Mouse (Mus musculus) ES-CJ7 (cell line): ENCODE data around the gene Samd4b.

Experiments used
- DNase-seq: peaks from one replicate; pipeline ENCODE4 v3.0.0; 2011; ENCODE audit warnings: low read depth, low spot score

Samd4b gene

DNA sequence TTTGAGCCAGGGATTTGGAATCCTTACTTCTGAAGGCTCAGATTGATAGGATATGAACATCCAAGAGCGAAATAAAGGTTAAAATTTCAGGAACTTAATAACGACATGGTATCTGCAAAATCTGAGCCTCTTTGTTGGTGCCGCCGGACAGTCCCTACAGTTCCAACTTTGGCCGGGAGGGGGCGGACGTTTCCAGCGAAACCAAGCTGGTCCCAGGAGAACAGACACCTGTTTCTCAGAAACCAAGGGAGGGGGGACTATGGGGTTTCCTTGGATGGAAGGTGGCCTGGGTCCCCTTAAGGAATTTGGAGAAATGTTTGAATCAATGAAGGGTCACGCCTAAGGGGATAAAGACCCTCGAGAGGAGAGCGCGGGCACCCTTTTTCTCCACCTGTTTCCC, 151.5 kb downstream of the Samd4b start:
- peak; percentile 72 for DNase-seq

GRCm38 (mm10) chr7:28444344-28444974, 153.5 kb downstream of the Samd4b start:
- DNase-seq: no peak

DNA sequence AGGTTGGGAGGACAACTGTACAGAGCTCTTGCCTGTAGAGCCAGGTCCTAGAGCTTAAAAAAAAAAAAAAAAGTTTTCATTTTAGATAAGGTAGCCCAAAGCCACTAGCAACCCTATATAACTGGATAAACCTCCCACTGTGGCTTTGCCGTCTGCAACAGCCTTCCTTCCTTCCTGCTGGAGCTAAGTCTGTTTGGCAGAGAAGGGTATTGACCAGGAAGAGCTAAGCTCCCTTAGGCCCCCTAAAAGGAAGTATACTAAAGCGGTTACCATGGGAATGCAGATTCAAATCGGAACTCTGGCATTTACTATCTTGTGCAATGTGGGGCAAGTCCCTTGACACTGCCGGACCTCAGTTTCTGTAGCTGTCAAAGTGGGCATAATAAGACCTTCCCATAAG, 155.3 kb downstream of the Samd4b start:
- no peak for DNase-seq

GRCm38 (mm10) chr7:28441776-28442485, 156.0 kb downstream of the Samd4b start:
- no peak for DNase-seq

DNA sequence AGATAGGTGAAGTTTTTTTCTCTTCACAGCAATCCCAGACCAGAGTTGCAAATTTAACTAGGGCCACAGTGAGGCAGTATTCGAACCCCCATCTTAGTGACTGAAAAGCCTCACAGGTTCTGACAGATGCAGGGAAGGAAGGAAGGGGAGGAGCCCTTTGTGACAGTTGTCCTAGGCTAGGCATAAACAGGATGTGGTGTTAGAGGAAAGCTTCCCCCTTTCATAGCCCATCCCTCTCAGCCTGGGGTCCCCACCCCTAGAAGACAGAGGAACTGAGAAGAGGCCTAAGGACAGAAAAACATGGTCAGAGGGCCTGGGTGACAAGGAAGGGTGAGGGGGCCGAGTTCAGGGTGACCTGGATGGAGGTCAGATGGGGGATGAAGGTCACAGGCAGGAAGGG, 157.2 kb downstream of the Samd4b start:
- DNase-seq: peak; percentile 89

DNA sequence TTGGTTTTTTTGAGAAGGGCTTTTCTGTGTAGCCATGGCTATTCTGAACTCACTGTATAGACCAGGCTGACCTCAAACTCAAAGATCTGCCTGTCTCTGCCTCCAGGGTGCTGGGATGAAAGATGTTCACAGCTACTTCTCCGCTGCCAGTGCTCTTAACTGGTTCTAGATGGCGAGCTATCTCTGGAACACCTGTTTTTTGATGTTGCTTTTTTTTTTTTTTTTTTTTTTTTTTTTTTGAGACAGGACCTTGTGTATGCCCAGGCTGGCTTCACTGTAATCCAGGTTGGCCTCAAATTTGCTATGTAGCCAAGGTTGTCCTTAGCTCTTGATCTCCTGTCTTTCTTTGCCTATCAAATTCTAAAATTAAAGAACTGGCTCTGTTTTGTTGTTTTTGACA, 159.2 kb downstream of the Samd4b start:
- no peak for DNase-seq

- DNase-seq: no peak
Observed at GRCm38 (mm10) chr7:28437964-28438363, 160.0 kb downstream of the Samd4b start.

GRCm38 (mm10) chr7:28436932-28437570, 160.9 kb downstream of the Samd4b start, which contains the start of gene Gmfg:
Gene Gmfg, plus strand, starts transcription at chr7:28437447.
- peak; percentile 96 for DNase-seq

DNA sequence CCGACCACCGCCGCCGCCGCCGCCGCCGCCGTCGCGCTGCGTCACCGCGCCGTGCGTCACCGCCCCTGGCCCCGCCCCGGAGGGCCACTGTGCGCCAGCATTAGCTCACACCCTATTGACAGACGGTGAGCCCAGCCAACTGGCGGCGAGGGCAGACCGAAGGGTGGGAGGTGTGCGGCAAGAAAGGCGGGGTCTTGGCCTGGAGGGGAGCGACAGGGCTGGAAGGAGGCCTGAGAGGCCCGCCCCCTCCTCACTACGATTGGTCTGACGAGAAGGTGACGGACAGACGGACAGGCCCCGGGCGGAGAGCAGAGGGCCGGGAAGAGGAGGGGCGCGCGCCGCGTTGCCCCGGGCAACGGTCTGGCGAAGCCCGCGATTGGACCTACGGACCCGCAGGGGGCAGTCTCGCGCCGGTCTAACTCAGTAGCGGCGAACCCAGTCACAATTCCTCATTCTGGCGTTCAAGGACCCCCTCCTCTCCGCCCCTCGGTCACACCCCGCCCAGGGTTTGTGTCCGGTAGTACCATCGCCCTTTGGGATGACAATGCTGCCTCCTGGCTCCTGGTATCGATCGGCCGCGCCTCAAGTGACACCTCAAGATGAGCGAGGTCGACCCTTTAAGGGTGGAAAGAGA, 161.6 kb downstream of the Samd4b start:
- peak; percentile 100 for DNase-seq

DNA sequence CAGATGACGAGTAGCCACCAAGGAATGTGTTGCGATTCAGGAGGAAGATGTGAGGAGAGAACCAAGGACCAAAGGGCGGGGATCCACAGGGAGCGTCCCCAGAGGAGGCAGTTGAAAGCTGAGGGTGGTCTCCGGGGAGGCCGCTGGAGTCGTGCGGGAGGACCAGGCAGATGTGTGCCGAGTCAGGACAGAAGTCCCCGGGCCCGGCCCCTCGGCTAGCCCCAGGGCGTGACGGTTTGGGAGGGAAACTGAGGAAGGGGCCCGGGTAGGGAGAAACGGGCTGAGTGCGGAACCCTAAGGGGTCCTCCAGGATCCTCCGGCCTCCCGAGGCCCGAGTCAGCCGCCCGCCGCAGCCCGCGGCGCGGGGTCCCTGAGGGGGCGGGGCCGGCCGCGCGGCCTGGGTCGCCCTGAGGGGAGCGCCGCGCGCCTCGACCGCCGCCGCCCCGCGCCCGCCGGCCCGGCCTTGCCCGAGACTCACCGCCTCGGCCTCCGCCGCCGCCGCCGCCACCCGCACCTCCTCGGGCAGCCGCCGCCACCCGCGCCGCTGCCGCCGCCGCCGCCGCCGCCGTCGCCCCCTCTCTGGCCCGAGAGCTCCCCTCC, 162.2 kb downstream of the Samd4b start:
- DNase-seq: no peak

- no peak for DNase-seq
Observed at GRCm38 (mm10) chr7:28432252-28432651, 165.7 kb downstream of the Samd4b start.

- DNase-seq: no peak
Observed at GRCm38 (mm10) chr7:28430512-28430911, 167.4 kb downstream of the Samd4b start.

DNA sequence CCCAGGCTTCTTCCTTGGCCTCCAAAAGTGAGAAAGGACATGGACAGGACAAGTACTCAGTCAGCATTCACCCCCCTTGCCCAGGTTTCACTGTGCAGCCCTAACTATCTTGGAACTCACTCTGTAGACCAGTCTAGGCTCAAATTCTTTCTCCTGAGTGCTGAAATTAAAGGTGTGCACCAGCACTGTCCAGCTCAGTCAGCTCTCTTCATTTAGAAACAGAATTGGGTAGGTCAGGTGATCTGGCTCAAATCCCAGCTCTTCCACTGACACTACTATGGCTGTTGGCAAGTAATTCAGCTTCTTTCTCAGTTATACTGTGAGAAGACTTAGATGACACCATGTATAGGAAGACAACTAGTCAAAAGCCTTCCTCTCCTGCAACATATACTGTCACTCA, 170.2 kb downstream of the Samd4b start:
- no peak for DNase-seq

GRCm38 (mm10) chr7:28423018-28423417, 174.9 kb downstream of the Samd4b start:
- DNase-seq: no peak

DNA sequence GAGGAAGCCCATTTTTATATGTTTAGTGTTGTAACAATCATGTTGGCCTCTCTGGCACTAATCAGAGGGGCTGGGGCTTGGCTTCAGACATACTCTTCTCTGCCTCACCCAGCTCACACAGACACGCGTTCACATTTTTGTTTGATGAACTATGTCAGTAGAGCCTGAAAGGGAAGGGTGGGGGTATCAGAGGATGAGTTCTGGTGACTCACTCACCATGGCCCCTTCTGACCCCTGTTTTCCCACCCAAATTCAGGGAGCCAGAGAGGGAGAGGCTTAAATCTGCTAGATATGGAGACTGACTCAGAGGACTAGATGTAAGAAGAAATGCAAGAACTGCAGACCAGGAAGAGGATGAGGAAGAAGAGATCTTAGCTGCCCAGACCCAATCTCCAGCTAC, 178.5 kb downstream of the Samd4b start:
- no peak for DNase-seq

DNA sequence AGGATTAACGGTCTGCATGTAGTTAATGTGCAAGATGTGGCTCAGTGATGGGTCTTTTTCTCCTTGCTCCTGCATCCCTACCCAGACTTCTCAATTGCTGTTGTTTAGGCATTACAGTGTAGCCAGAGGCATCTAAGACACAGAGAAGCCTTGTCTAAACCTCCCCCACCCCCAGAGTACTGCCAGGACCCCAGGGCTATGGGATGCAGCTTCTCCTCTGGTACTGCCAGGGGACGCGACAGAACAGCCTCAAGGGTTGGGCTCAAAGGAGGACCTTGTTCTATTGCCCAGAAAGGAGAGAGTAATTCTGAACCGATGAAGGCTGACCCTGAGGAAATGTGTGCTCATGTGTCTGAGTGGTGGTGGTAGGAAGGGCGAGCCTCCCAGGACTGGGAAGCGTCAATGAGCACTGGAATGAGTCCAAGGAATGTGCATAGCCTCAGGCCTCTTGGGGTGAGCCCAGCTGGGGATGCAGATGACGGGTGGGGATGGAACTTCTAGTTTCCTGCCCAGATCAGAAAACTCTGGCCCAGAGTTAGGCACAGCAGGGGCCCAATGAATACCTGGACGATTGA, 179.8 kb downstream of the Samd4b start:
- DNase-seq: peak; percentile 90

DNA sequence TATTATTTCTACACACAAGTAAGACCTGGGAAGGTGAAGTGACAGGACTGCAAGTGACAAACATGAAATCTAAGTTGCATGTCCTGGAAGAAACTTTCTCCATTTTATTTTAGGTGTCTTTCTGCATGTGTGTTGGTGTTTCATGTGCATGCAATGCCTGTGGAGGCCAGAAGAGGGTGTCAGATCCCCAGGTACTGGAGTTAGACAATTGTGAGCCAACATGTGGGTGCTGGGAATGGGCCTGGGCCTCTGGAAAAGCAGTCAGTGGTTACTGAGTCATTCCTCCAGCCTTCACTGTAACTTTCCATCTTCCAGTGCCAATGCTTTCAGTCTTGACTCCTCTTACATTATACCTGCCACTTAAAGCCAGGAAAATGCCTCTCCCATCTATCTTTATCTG, 180.6 kb downstream of the Samd4b start:
- peak; percentile 64 for DNase-seq

DNA sequence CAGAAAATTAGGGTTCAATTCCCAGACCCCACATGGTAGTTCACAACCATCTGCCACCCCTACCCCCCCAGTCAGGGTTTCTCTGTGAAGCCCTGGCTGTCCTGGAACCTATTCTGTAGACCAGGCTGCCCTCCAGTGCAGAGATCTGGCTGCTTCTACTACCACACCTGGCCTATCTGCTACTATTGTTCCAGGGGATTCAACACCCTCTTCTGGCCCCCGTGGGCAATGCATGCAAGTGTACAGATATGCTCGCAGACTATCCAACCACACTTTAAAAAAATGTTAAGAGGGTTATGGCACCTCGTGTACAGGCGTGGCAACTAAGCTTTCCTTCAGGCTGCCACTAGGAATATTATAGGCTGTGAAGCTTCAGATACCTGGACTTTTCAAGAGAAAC, 185.1 kb downstream of the Samd4b start:
- DNase-seq: peak; percentile 35

- DNase-seq: no peak
Observed at GRCm38 (mm10) chr7:28410841-28411475, 187.0 kb downstream of the Samd4b start.

DNA sequence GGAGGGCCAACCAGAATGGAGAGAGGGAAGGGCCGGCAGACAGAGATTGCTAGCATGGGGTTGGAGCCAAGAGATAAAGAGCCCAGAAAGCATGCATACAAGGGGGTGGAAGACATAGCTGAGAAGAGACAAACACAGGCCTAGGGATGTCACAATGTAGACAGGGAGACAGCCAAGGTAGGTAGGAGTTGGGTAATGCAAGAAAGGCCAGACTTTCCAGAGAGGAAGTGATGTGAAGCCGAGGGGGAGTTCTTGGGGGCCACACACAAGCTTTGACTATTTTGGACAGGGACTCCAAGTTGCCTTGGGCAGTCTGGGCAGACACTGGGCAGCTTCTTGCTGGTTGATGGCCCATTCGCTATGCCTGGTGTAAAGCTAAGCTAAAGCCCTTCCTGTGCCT, 196.0 kb downstream of the Samd4b start:
- no peak for DNase-seq

DNA sequence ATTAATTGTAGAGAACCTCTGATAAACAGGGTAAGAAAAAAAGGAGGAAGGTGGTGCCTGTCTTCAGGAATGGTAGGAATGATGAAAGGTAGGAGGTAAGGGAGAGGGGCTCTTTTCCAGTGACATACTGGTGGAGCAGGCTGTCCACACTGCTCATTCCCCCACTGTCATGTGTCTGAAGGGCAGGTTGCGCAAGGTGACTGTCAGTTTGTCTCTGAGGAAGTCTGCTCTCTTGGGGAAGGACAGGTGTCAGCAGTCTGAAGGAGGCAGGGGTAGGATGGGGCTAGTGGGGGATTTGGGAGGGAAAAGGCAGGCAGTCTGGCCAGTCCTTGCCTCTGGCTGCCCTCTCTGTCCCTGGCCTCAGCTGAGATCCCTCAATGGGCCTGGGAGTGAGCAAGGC, 196.9 kb downstream of the Samd4b start:
- DNase-seq: no peak
